Mouse (Mus musculus): ENCODE measurements around the gene App.

Gene App

DNA sequence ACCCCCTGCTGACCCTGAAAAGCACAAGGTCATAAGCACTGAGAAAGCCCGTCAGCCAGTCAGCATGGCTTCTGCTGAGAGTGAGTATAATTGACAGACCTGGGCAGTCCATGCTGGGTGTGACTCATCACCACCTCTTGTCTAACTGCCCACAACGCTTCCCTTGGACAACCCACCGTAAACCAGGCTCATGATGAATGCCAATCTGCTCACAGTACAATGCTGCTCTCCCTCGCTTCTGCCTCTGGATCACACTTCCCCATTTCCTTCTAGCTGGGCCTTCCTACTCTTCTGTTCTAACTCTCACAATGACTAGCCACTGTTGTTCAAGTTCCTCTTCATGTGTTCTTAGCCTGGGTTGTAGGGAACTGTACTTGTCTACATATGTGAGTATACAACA, 206.6 kb downstream of the App start:
- no peak for DNase-seq

DNA sequence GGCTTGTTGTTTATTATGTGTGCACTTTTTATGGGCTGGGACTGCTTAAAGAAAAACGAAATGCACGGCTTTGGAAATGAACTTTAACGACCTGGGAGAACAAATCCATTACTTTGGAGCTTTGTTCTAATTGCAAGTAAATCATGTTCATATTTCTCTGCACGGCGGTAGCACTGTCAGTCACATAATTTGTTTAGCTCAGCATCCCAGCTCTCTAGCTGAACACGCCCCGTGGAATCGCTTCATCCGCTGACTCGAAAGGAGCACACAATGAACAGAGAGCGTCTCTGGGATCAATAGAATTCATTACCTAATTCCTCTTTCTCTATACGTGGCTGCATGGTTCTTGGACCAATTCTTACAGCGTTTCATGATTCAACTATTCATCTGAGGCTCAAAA, 207.5 kb downstream of the App start:
- no peak for DNase-seq

- DNase-seq = no peak
Measured at GRCm38 (mm10) chr16:84963960-84964359, 209.6 kb downstream of the App start.

DNA sequence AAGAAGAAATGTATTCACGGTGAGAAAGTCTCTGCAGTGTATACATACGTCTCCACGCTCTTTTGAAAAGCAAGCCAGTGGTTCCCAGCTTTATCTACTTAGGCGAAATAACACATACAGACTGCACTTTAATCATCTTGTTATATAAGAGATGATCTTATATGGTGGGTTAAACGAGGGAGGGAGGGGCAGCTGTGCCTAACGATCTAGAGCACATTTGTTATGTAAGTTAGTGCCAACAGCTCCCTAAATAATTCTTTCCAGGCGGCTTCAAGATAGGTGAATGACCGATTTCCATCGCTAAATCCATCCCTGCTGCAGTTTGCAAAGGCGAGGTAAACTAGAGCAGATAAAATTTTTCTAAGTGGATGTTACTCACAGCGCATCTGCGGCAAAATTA, 210.0 kb downstream of the App start:
- DNase-seq = no peak

- DNase-seq = no peak
Measured at GRCm38 (mm10) chr16:84957253-84957652, 216.3 kb downstream of the App start.

- DNase-seq = no peak
Measured at GRCm38 (mm10) chr16:84956690-84957089, 216.9 kb downstream of the App start.

DNA sequence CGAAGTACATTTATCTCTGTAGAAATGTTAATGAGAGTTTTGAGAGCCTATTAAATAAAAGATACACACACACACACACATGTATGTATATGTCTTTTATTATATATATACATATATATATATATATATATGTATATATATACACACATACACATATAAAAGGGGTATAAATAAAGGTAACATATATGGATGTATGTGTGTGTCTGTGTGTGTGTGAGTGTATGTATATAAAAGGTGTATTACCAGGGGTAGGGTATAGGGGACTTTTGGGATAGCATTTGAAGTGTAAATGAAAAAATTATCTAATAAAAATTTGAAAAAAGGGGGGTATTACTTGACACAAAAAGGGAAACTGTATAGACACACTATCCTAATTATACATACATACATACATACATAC, 217.7 kb downstream of the App start:
- DNase-seq = no peak

- DNase-seq = peak; percentile 79
Measured at GRCm38 (mm10) chr16:84955204-84955839, 218.2 kb downstream of the App start.

- no peak for DNase-seq
Measured at GRCm38 (mm10) chr16:84931024-84931423, 242.5 kb downstream of the App start.

GRCm38 (mm10) chr16:84927827-84928226, 245.7 kb downstream of the App start:
- DNase-seq = no peak

GRCm38 (mm10) chr16:84919649-84920308, 253.8 kb downstream of the App start:
- DNase-seq = no peak

DNA sequence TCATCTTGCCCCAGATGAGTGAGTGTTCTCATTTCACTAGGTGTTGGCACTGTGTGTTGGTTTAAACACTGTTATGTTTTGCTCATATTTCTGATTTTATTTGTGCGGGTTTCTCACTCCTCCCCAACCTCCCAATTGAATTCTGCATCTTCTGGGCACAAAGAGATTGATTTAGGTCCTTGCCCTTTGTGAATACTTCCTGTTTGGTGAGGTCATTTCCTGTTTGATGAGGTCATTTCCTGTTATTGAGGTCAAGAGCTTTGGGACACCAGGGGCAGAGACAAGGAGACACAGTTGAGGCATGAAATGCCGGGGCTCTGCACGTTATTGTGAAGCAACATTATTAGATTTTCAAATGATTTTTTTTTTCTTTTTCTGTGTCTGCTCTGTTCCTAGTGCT, 254.5 kb downstream of the App start:
- no peak for DNase-seq

- DNase-seq = no peak
Measured at GRCm38 (mm10) chr16:84916772-84917171, 256.8 kb downstream of the App start.

DNA sequence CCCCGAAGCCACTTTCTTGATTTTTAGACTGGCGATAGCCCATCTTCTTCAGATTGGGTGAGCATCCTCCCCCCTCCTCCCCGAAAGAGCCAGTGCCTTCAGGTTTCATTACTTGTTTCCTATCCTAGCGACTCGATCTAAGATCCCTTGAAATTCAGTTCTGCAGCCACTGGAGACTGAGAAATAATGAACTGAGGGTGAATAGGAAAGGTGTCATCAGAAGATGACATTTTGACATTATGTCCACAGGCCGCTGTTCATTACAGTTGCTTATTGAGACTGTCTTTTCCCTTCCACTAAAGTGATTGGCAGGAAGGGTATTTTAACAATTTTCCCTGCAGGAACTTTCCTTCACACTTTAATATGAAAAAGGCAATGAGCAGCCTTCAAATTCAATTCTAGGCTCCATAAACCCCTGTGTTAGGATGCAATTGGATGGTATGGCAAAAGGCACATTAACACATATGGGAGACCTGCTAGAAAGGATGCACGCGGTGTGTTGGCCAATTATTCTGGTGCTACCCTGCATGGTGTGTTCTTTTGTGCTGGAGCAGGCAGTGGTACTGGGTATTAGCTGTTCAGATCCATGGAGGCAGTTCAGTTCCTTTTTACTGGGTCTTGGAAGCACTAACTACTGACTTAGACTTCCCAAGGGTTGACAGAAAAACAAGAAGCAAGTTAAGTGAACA, 261.9 kb downstream of the App start:
- no peak for DNase-seq

DNA sequence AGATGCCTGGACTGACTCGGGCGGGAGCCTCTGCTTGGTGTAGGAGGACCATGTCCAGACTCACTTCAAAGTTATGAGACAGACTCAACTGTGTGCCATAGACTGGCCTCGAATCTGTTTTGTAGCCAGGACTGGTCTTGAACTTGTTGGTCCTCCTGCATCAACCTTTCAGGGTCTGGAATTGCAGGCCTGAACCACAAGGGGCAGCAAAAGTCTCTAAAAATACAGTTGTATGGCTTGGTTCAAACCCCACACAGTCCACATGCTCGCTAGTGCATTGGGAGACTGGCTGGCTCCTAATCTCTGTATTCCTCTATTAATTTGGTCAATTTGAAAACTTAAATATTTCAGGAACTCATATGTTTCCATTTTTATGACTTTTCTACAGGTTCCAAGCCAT, 270.6 kb downstream of the App start:
- DNase-seq = no peak

Measured in liver (tissue).